Mouse (Mus musculus) left cerebral cortex, postnatal 10 days (tissue): Measurements from ENCODE around the gene Dnajb5. TPM values are rescaled to one million over a fixed set of nuclear protein-coding genes. Genes with fewer than 3 reads are reported as not detected.
A peak's percentile ranks its signal among the peaks of the same experiment; 100 is the strongest.

Experiments used
- DNase-seq, 2 experiments: peaks; one replicate each; pipeline ENCODE4 v3.0.0; 2021 to 2022; ENCODE audit warnings: low spot score in 2 of 2, mixed read lengths in 1 of 2; ENCODE audit errors: extremely low spot score in 1 of 2
- intact Hi-C: fragments of 180-260 bp; cut with DNase I; formaldehyde crosslinking; loops from one replicate; pipeline ENCODE4 v1.15.1; 2025
- total RNA-seq, 2 experiments: library from RNA; stranded (reverse); gene quantifications; 2 replicates each; pipeline ENCODE4 v1.2.3; 2021

Gene Dnajb5
- total RNA-seq, result 100 to 1,000 TPM; 179 to 193 TPM

- DNase-seq, result peak; percentile 97 to 99
- intact Hi-C loops, result loop anchor here (5.0 kb wide), 1 partner anchor 72 kb away; no protein-coding TSS in a partner anchor
Measured at GRCm38 (mm10) chr4:42949676-42950051, at the start of gene Dnajb5. Gene Dnajb5, plus strand, starts transcription at chr4:42949814.

GRCm38 (mm10) chr4:42900878-42901277 is 48.7 kb upstream of the Dnajb5 start:
- intact Hi-C loops, result no loop called here
- DNase-seq, result peak in 1 of 2 experiments; percentile 45

- intact Hi-C loops, result no loop called here
- peak in 1 of 2 experiments; percentile 62 for DNase-seq
Measured at GRCm38 (mm10) chr4:42902174-42902573, 47.4 kb upstream of the Dnajb5 start.

GRCm38 (mm10) chr4:42902730-42903129 is 46.9 kb upstream of the Dnajb5 start:
- DNase-seq, result no peak
- intact Hi-C loops, result no loop called here

GRCm38 (mm10) chr4:42903942-42904341 is 45.7 kb upstream of the Dnajb5 start:
- intact Hi-C loops, result no loop called here
- no peak for DNase-seq

- peak in 1 of 2 experiments; percentile 13 for DNase-seq
- intact Hi-C loops, result no loop called here
Measured at GRCm38 (mm10) chr4:42904523-42904922, 45.1 kb upstream of the Dnajb5 start.

GRCm38 (mm10) chr4:42904966-42905365 is 44.6 kb upstream of the Dnajb5 start:
- intact Hi-C loops, result no loop called here

GRCm38 (mm10) chr4:42913391-42913790 is 36.2 kb upstream of the Dnajb5 start:
- peak in 1 of 2 experiments; percentile 4 for DNase-seq
- intact Hi-C loops, result no loop called here

More at GRCm38 (mm10) chr4:42904966-42905365, 44.6 kb upstream of the Dnajb5 start:
- DNase-seq, result no peak

GRCm38 (mm10) chr4:42915311-42915710 is 34.3 kb upstream of the Dnajb5 start:
- DNase-seq, result peak in 1 of 2 experiments; percentile 6
- intact Hi-C loops, result no loop called here

- intact Hi-C loops, result no loop called here
- peak in 1 of 2 experiments; percentile 16 for DNase-seq
Measured at GRCm38 (mm10) chr4:42915966-42916365, 33.6 kb upstream of the Dnajb5 start.

- DNase-seq, result peak in 1 of 2 experiments; percentile 71
- intact Hi-C loops, result no loop called here
Measured at GRCm38 (mm10) chr4:42916617-42917401, 32.8 kb upstream of the Dnajb5 start, which contains the start of gene Phf24. Gene Phf24, plus strand, starts transcription at chr4:42916660.

GRCm38 (mm10) chr4:42917402-42917774 is 32.2 kb upstream of the Dnajb5 start:
- intact Hi-C loops, result no loop called here
- DNase-seq, result peak in 1 of 2 experiments; percentile 58

GRCm38 (mm10) chr4:42920726-42921125 is 28.9 kb upstream of the Dnajb5 start:
- intact Hi-C loops, result no loop called here
- peak in 1 of 2 experiments; percentile 20 for DNase-seq

- intact Hi-C loops, result no loop called here
- DNase-seq, result peak; percentile 28 to 58
Measured at GRCm38 (mm10) chr4:42921536-42921935, 28.1 kb upstream of the Dnajb5 start.

- peak in 1 of 2 experiments; percentile 12 for DNase-seq
- intact Hi-C loops, result loop anchor here (2.0 kb wide), 1 partner anchor 33 kb away; no protein-coding TSS in a partner anchor
Measured at GRCm38 (mm10) chr4:42922056-42922455, 27.6 kb upstream of the Dnajb5 start.

- intact Hi-C loops, result loop anchor here (2.0 kb wide), 1 partner anchor 34 kb away; no protein-coding TSS in a partner anchor
- DNase-seq, result peak in 1 of 2 experiments; percentile 5
Measured at GRCm38 (mm10) chr4:42922461-42922860, 27.2 kb upstream of the Dnajb5 start.

GRCm38 (mm10) chr4:42924095-42924710 is 25.4 kb upstream of the Dnajb5 start:
- DNase-seq, result peak in 1 of 2 experiments; percentile 7
- intact Hi-C loops, result no loop called here

GRCm38 (mm10) chr4:42928209-42928608 is 21.4 kb upstream of the Dnajb5 start:
- intact Hi-C loops, result no loop called here
- peak in 1 of 2 experiments; percentile 10 for DNase-seq

- intact Hi-C loops, result no loop called here
Measured at GRCm38 (mm10) chr4:42928952-42929351, 20.7 kb upstream of the Dnajb5 start.

More at GRCm38 (mm10) chr4:42928952-42929351, 20.7 kb upstream of the Dnajb5 start:
- peak in 1 of 2 experiments; percentile 9 for DNase-seq
